Mouse (Mus musculus): ENCODE data around the gene Olfr1174-ps.

GRCm38 (mm10) chr2:88356304-88356703 lies 41.4 kb upstream of the Olfr1174-ps start:
- no peak for TF ChIP-seq CTCF (IDR thresholded peaks at IDR 0.05; ENCODE audit: control insufficient read depth, insufficient read depth, low read length)
- no peak for TF ChIP-seq POLR2A (IDR thresholded peaks at IDR 0.05; ENCODE audit: borderline replicate concordance, control insufficient read depth, low read depth, low read length)

Measured in bone marrow, adult 2 months (tissue).